Mouse (Mus musculus): ENCODE measurements around the gene Dpf2. TPM values are rescaled to one million over a fixed set of nuclear protein-coding genes. Genes with fewer than 3 reads are reported as not detected.

Dpf2 gene
- polyA plus RNA-seq, 1 experiment = 135 TPM

DNA sequence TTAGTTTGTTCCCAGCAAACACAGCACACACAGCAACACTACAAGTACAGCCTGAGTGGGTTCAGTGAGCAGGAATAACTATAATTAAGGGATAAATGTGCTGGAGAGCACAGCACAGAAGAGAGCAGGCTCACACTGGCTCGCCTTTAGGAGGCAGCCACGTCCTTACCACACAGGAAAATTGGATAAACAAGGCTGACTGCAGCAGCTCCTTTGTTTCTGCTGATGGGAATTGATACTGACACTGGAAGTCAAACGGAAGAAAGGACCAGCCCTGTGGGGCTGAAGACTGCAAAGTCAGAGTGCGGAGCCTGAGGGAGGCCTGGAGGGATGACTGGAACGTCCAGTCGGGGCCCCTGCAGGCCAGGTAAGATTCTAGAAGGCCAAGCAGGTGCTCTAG is 2.6 kb downstream of the Dpf2 start:
- TF ChIP-seq CTCF (IDR thresholded peaks at IDR 0.05; ENCODE audit: borderline replicate concordance, insufficient read depth, low read length) (no peak), POLR2A (IDR thresholded peaks at IDR 0.05; ENCODE audit: low read depth, low read length) (no peak)
- no peak overlapping the region for H3K4me3 ChIP-seq (ENCODE audit: insufficient read depth, low read length)
- H3K27ac ChIP-seq (ENCODE audit: insufficient read depth, low read length) = no peak overlapping the region
- peaks cover 4% of the 10 kb centered on the region for H3K4me1 ChIP-seq (ENCODE audit: control insufficient read depth, insufficient read depth, low read length)

DNA sequence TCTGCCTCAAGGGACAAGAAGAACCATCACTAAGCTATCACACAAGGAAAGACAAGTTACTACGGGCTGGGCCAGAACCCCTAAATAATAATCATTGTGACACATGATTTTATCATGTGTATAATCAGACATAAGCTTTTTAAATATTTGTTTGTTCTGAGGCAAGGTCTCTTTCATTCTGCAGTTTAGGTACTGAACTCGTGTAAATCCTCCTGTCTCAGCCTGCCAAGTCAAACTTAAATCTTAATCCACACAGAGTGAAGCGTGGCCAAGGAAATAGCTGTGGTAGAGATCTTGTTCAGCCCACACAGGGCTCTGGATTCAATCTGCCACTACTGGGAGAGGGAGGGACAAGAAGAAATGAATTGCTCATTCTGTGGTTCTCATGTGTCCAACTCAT is 5.5 kb downstream of the Dpf2 start:
- TF ChIP-seq POLR2A (IDR thresholded peaks at IDR 0.05; ENCODE audit: low read depth, low read length) (no peak), CTCF (IDR thresholded peaks at IDR 0.05; ENCODE audit: borderline replicate concordance, insufficient read depth, low read length) (no peak)
- peak overlapping the region; percentile 7; the same call in 1 of the 2 replicates for H3K27ac ChIP-seq (ENCODE audit: insufficient read depth, low read length)
- no peak overlapping the region for H3K4me3 ChIP-seq (ENCODE audit: insufficient read depth, low read length)
- H3K4me1 ChIP-seq (ENCODE audit: control insufficient read depth, insufficient read depth, low read length) = peaks cover 4% of the 10 kb centered on the region; the same call in 1 of the 2 replicates

- Histone ChIP-seq H3K27ac (ENCODE audit: insufficient read depth, low read length) (no peak within 1 kb of the TSS), H3K4me3 (ENCODE audit: insufficient read depth, low read length) (peak within 1 kb of the TSS; percentile 16), H3K4me1 (ENCODE audit: control insufficient read depth, insufficient read depth, low read length) (peaks cover 3% of the 10 kb centered on the region; the same call in 1 of the 2 replicates)
- TF ChIP-seq CTCF (IDR thresholded peaks at IDR 0.05; ENCODE audit: borderline replicate concordance, insufficient read depth, low read length) (no peak), POLR2A (IDR thresholded peaks at IDR 0.05; ENCODE audit: low read depth, low read length) (peak; percentile 49)
Measured at GRCm38 (mm10) chr19:5894002-5894678, 18.7 kb downstream of the Dpf2 start, which contains the start of gene Tigd3. Gene Tigd3, minus strand, starts transcription at chr19:5894149.

DNA sequence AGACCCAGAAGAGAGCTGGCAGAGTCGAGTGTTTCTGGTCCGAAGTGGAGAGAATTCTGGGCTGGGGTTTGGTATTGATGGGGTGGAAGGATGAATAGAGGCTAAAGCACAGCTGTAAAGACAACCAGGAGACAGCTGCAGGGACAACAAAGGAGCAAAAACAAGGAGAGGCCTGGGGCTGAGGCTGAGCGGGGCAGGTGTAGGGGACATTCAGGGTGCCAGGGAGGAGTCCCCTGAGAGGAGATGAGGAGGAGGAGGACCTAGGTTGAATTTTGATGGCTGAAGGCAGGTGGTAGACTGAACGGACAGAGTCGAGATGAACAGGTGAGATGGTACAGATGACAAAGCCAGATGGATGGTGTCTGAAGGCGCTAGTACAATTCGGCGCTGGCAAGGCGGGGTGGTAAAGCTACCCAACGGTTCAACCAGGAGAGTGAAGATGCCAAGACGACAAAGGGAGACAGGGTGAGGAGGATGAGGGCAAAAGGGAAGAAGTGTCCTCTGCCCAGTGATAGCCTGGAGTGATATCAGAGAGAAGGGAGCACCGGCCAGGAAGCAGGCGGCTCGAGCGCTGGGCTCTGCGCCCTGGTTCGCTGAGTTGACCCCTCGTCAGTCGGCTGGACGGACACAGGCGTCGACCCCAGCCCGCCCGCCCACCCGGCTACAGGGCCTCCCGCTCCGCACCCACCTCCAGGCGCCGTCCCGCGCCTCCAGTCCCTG is 19.4 kb downstream of the Dpf2 start:
- peaks cover 3% of the 10 kb centered on the region; the same call in 1 of the 2 replicates for H3K4me1 ChIP-seq (ENCODE audit: control insufficient read depth, insufficient read depth, low read length)
- H3K27ac ChIP-seq (ENCODE audit: insufficient read depth, low read length) = no peak overlapping the region
- peak overlapping the region; percentile 16 for H3K4me3 ChIP-seq (ENCODE audit: insufficient read depth, low read length)
- TF ChIP-seq CTCF (IDR thresholded peaks at IDR 0.05; ENCODE audit: borderline replicate concordance, insufficient read depth, low read length) (no peak), POLR2A (IDR thresholded peaks at IDR 0.05; ENCODE audit: low read depth, low read length) (no peak)

GRCm38 (mm10) chr19:5892735-5893134 is 20.1 kb downstream of the Dpf2 start:
- H3K27ac ChIP-seq (ENCODE audit: insufficient read depth, low read length) = no peak overlapping the region
- TF ChIP-seq CTCF (IDR thresholded peaks at IDR 0.05; ENCODE audit: borderline replicate concordance, insufficient read depth, low read length) (no peak), POLR2A (IDR thresholded peaks at IDR 0.05; ENCODE audit: low read depth, low read length) (no peak)
- H3K4me3 ChIP-seq (ENCODE audit: insufficient read depth, low read length) = no peak overlapping the region
- peaks cover 3% of the 10 kb centered on the region; the same call in 1 of the 2 replicates for H3K4me1 ChIP-seq (ENCODE audit: control insufficient read depth, insufficient read depth, low read length)

DNA sequence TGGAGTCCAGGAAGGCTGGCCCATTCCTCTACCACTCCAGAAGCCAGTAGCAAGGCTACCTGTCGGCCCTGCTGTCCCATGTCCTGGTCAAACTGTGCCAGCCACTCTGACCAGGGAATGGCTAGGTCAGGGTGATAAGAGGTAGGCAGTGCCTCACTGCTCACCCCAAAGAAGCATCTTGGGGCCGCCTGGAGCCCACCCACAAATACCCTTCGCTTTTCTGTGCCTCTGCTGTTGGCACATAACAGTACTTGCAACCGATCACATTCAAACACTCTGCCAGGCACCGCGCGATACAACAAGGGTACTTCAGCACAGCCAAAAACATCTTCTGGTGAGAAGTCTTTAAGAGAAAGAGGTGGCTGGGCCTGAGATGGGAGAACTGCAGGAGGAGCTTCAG is 20.5 kb downstream of the Dpf2 start:
- H3K4me1 ChIP-seq (ENCODE audit: control insufficient read depth, insufficient read depth, low read length) = peaks cover 3% of the 10 kb centered on the region; the same call in 1 of the 2 replicates
- H3K4me3 ChIP-seq (ENCODE audit: insufficient read depth, low read length) = no peak overlapping the region
- TF ChIP-seq CTCF (IDR thresholded peaks at IDR 0.05; ENCODE audit: borderline replicate concordance, insufficient read depth, low read length) (no peak), POLR2A (IDR thresholded peaks at IDR 0.05; ENCODE audit: low read depth, low read length) (no peak)
- H3K27ac ChIP-seq (ENCODE audit: insufficient read depth, low read length) = no peak overlapping the region

DNA sequence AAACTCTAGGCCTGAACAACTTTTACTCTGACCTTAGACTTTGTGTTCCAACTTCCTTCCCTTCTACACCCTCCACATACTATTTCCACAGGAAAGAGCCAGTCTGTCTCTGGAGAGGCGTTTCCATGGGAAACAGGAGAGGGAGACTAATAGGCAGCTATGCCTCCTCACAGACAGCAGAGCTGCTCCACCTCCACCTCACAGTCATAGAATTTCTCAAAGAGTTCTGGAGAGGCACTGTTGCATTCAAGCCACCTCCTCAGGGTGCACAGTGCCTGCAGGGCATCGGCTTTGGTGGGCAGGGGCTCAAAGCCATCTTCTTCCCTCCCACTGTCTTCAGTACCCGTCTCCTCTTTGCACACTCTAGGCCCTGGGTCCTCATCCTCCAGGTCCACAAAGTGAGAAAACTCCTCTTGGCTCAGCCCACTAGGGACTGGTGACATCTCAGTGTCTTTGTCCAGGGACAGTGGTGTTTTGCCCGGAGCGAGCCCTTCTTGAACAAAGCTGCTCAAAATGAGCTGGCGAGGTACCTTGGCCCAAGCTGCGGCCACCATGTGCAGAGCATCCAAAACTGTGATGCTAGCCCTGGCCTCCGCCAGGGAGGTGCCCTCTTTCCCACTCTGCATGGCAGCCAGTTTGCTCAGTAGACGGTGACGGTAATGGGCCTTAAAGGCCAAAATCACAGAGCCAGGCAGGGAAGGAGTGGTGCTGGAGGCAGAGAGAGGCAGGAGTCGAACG is 21.1 kb downstream of the Dpf2 start:
- no peak for TF ChIP-seq POLR2A (IDR thresholded peaks at IDR 0.05; ENCODE audit: low read depth, low read length)
- Histone ChIP-seq H3K27ac (ENCODE audit: insufficient read depth, low read length) (no peak overlapping the region), H3K4me1 (ENCODE audit: control insufficient read depth, insufficient read depth, low read length) (peaks cover 3% of the 10 kb centered on the region; the same call in 1 of the 2 replicates), H3K4me3 (ENCODE audit: insufficient read depth, low read length) (no peak overlapping the region)

DNA sequence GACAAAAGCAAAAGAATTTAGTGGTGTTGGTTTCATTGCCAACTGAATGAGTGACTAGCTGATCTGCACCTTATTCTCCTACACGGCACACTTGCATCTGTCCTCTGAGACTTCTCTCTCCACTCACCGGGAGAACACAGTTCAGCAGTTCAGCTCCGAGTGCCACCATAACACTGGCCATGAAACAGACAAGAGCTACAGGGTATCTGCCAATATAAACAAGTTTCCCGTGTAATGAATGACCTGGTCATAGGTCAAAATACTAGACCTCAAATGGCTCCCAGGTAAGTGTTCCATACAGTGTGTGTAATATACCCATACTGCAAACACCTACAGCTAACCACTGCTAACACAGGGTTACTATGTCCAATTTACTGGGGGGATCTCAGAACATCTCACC is 23.6 kb downstream of the Dpf2 start:
- no peak for TF ChIP-seq POLR2A (IDR thresholded peaks at IDR 0.05; ENCODE audit: low read depth, low read length)
- no peak for TF ChIP-seq CTCF (IDR thresholded peaks at IDR 0.05; ENCODE audit: borderline replicate concordance, insufficient read depth, low read length)
- H3K4me3 ChIP-seq (ENCODE audit: insufficient read depth, low read length) = no peak overlapping the region
- no peak overlapping the region for H3K27ac ChIP-seq (ENCODE audit: insufficient read depth, low read length)
- H3K4me1 ChIP-seq (ENCODE audit: control insufficient read depth, insufficient read depth, low read length) = peaks cover 3% of the 10 kb centered on the region; the same call in 1 of the 2 replicates

GRCm38 (mm10) chr19:5887234-5887815 is 25.5 kb downstream of the Dpf2 start:
- H3K27ac ChIP-seq (ENCODE audit: insufficient read depth, low read length) = no peak overlapping the region
- H3K4me3 ChIP-seq (ENCODE audit: insufficient read depth, low read length) = no peak overlapping the region
- no peak for TF ChIP-seq POLR2A (IDR thresholded peaks at IDR 0.05; ENCODE audit: low read depth, low read length)
- no peak for TF ChIP-seq CTCF (IDR thresholded peaks at IDR 0.05; ENCODE audit: borderline replicate concordance, insufficient read depth, low read length)

More at GRCm38 (mm10) chr19:5887234-5887815, 25.5 kb downstream of the Dpf2 start:
- H3K4me1 ChIP-seq (ENCODE audit: control insufficient read depth, insufficient read depth, low read length) = no peaks in the 10 kb centered on the region

Measured in embryonic fibroblast, embryonic 13.5 days (primary cell).